Mouse (Mus musculus): ENCODE measurements at regions not wholly inside any gene's neighbourhood (a gene's known extent, or its start where the extent isn't known, plus 50 kb on each side); places are given as distances from the start of the nearest gene placed in this dataset.

GRCm38 (mm10) chr16:76687735-76688447 is 314.3 kb upstream of the Nrip1 start:
- TF ChIP-seq HCFC1 (IDR thresholded peaks at IDR 0.05; ENCODE audit: borderline replicate concordance, insufficient read depth, low read length) = no peak
- TF ChIP-seq ZNF384 (IDR thresholded peaks at IDR 0.05; ENCODE audit: low read depth, low read length) = no peak
- TF ChIP-seq ZC3H11A (IDR thresholded peaks at IDR 0.05; ENCODE audit: borderline replicate concordance, low read depth, low read length) = no peak
- no peak for TF ChIP-seq MAFK (IDR thresholded peaks at IDR 0.05; ENCODE audit: insufficient read depth, low read depth, low read length)

Data from ES-E14 (cell line).